13 mouse cellular contexts compared by ENCODE assay signal in genomic region chrX:50836029-50836691, GRCm38 (mm10). TPM values are rescaled to one million over a fixed set of nuclear protein-coding genes. Genes with fewer than 3 reads are reported as not detected.
DNase-seq lines count a peak whose midpoint lies in the region; ATAC-seq and TF ChIP-seq lines count a peak whose summit lies in the region.
"Had no signal": no experiment of that assay in that cellular context is flagged by ENCODE, and none has a peak within 500 bp of the region (broad histone marks: within the 10 kb centered on the region; RNA-seq: fewer than 3 reads in every experiment).

No protein-coding gene starts in this region.

- 0 out of 2 replicates have a peak overlapping the region, but pooled peaks have one; percentile 19 for H3K27ac ChIP-seq in limb, embryonic 10.5 days
- no peak overlapping the region for H3K27ac ChIP-seq in intestine, postnatal 0 days (ENCODE audit: low read depth, low read length)
- H3K27ac ChIP-seq: layer of hippocampus, adult 2 months had no signal

- TF ChIP-seq POLR2A in lung, adult 2 months (IDR thresholded peaks at IDR 0.05; ENCODE audit: borderline replicate concordance, extremely low read depth, low read depth, low read length), result no peak

- H3K27me3 ChIP-seq in limb, embryonic 10.5 days (ENCODE audit: low read depth, poor library complexity, severe bottlenecking), result peaks cover 51% of the 10 kb centered on the region
- H3K27me3 ChIP-seq in intestine, postnatal 0 days (replicated peaks; ENCODE audit: control insufficient read depth, insufficient read depth, low read length), result no peaks in the 10 kb centered on the region

- peak; percentile 7 to 14 for DNase-seq in spleen, postnatal 10 days (ENCODE audit: low spot score in 2 of 2)
- no peak for DNase-seq in spleen, postnatal 4 days (ENCODE audit: low spot score in 2 of 2)
- DNase-seq in limb, embryonic 10.5 days (ENCODE audit: low spot score), result no peak
- DNase-seq in natural killer cell, adult 2 months (ENCODE audit: low spot score in 2 of 2), result peak; percentile 37 to 55
- DNase-seq in lung, adult 2 months, result no peak
- no peak for DNase-seq in right cerebral cortex, postnatal 10 days (ENCODE audit: low spot score in 2 of 2)
- DNase-seq in layer of hippocampus, adult 18-20 months (ENCODE audit: low spot score in 2 of 2), result no peak
- DNase-seq: adrenal gland, postnatal 25 days; cerebellum, adult 9-10 months; forebrain, postnatal 0 days had no signal

- H3K4me3 ChIP-seq in limb, embryonic 10.5 days, result no peak overlapping the region
- H3K4me3 ChIP-seq in lung, adult 2 months (replicated peaks; ENCODE audit: extremely low read depth, low read depth, low read length), result no peak overlapping the region
- no peak overlapping the region for H3K4me3 ChIP-seq in intestine, postnatal 0 days (ENCODE audit: low read depth, low read length)
- H3K4me3 ChIP-seq: layer of hippocampus, adult 2 months had no signal

- H3K36me3 ChIP-seq in limb, embryonic 10.5 days, result no peaks in the 10 kb centered on the region
- H3K36me3 ChIP-seq in intestine, postnatal 0 days (ENCODE audit: control insufficient read depth, insufficient read depth), result no peaks in the 10 kb centered on the region

- peaks cover 8% of the 10 kb centered on the region; the same call in 1 of the 2 replicates for H3K4me1 ChIP-seq in limb, embryonic 10.5 days
- H3K4me1 ChIP-seq in lung, adult 2 months (ENCODE audit: control insufficient read depth, insufficient read depth, low read length), result no peaks in the 10 kb centered on the region
- no peaks in the 10 kb centered on the region for H3K4me1 ChIP-seq in intestine, postnatal 0 days (replicated peaks; ENCODE audit: control insufficient read depth, insufficient read depth, low read length)

- TF ChIP-seq CTCF in lung, adult 2 months (IDR thresholded peaks at IDR 0.05; ENCODE audit: insufficient read depth, low read length), result no peak
- TF ChIP-seq CTCF in intestine, postnatal 0 days (IDR thresholded peaks at IDR 0.05; ENCODE audit: low read depth), result no peak

- ATAC-seq in intestine, postnatal 0 days, result no peak
- ATAC-seq: forebrain, postnatal 0 days; intestine, embryonic 16.5 days had no signal

- H3K9me3 ChIP-seq in limb, embryonic 10.5 days (replicated peaks), result no peaks in the 10 kb centered on the region
- H3K9me3 ChIP-seq in intestine, postnatal 0 days (ENCODE audit: control insufficient read depth), result no peaks in the 10 kb centered on the region

- 60% methylated on average over 10 of the region's 10 CpGs for WGBS in limb, embryonic 10.5 days
- WGBS in lung, adult 2 months, result 58% methylated on average over 10 of the region's 10 CpGs
- WGBS in intestine, postnatal 0 days, result 68% methylated on average over 10 of the region's 10 CpGs

- no peak overlapping the region for H3K9ac ChIP-seq in intestine, postnatal 0 days (ENCODE audit: low read depth, low read length)
- H3K9ac ChIP-seq: forebrain, postnatal 0 days had no signal

- H3K4me2 ChIP-seq in intestine, postnatal 0 days (replicated peaks; ENCODE audit: low read depth), result no peak overlapping the region

RNA-seq across cellular contexts. Expression of gene Stk26, which starts 4.7 kb away (rescaled TPM):
- 11.6 and 14.7 TPM in 2 replicates for polyA plus RNA-seq in limb, embryonic 10.5 days (2016; fragmentation: Nextera tagmentation; extraction: Ambion mirVana)
- 3.8 and 4.0 TPM in 2 replicates for polyA plus RNA-seq in lung, adult 2 months (2012; rRNA removed)
- polyA plus RNA-seq in intestine, postnatal 0 days (2015; fragmentation: Nextera tagmentation; extraction: Ambion mirVana), result 5.8 and 6.1 TPM in 2 replicates
- 1 to 10 TPM; 7.5 to 8.1 TPM for total RNA-seq in layer of hippocampus, adult 18-20 months (2021)

Comparison
In these comparisons a context has a peak if more than half of its experiments do, and no peak if none do; other contexts are left out.
1. DNase-seq: peak in spleen, postnatal 10 days (2 of 2) and natural killer cell, adult 2 months (2 of 2); none in spleen, postnatal 4 days (0 of 2), limb, embryonic 10.5 days (single experiment), lung, adult 2 months (single experiment), right cerebral cortex, postnatal 10 days (0 of 2) and layer of hippocampus, adult 18-20 months (0 of 2).